23 mouse cellular contexts compared by ENCODE assay signal in the genomic region with DNA sequence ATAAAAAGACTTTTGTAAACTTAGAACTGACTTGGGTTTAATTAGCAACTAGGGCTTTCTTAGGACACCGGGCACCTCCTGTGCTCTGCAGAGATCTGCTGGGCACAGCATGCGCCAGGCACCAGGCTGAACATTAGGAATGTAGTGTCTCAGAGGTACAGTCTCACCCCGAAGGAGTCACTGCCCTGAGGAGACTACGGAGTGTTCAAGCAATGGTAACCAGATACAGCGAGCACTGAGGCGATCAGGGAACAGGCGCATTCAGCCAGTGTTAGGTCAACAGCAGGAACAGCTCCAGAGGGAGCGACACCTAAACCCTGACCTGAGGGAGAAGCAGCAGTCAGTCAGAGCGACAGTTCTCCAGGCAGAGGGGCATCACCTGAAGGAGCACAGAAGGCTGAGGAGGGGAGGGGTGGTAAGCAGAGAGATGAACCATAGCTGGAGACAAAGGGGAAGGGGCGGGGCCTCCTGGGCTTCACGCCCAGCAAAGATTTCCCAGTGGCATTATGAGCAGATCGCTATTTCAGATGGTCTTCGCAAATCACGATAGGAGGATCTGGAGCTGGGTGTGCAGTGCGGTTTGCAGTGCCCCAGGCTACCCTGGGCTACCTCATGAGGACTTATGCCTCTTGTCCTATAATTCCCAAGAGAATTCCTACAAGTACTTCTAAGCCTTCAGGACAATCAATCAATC.
DNase-seq lines count a peak whose midpoint lies in the region; ATAC-seq and TF ChIP-seq lines count a peak whose summit lies in the region.
"Had no signal": no experiment of that assay in that cellular context is flagged by ENCODE, and none has a peak within 500 bp of the region (broad histone marks: within the 10 kb centered on the region; RNA-seq: fewer than 3 reads in every experiment).

No protein-coding gene starts in this region.

- TF ChIP-seq EP300 in stomach, postnatal 0 days (optimal IDR thresholded peaks at IDR 0.05), result no peak

- H3K27me3 ChIP-seq in hindbrain, embryonic 11.5 days (ENCODE audit: control insufficient read depth, insufficient read depth, low read length), result no peaks in the 10 kb centered on the region
- no peaks in the 10 kb centered on the region for H3K27me3 ChIP-seq in hindbrain, postnatal 0 days (ENCODE audit: insufficient read depth, low read length)
- H3K27me3 ChIP-seq in embryonic facial prominence, embryonic 15.5 days, result no peaks in the 10 kb centered on the region
- H3K27me3 ChIP-seq in kidney, embryonic 15.5 days, result no peaks in the 10 kb centered on the region
- no peaks in the 10 kb centered on the region for H3K27me3 ChIP-seq in stomach, postnatal 0 days (ENCODE audit: control insufficient read depth, insufficient read depth, low read length)
- H3K27me3 ChIP-seq: CH12.LX; hindbrain, embryonic 13.5 days; limb, embryonic 13.5 days; midbrain, embryonic 13.5 days had no signal

- no peak for ATAC-seq in hindbrain, embryonic 11.5 days (ENCODE audit: low FRiP score)
- ATAC-seq in hindbrain, postnatal 0 days, result no peak
- peak; percentile 51; the same call in 1 of the 2 replicates for ATAC-seq in embryonic facial prominence, embryonic 15.5 days (ENCODE audit: insufficient number of reproducible peaks, low FRiP score, low TSS enrichment, low read depth)
- peak; percentile 91 for ATAC-seq in kidney, embryonic 15.5 days (replicated peaks; ENCODE audit: low FRiP score)
- ATAC-seq in stomach, postnatal 0 days (ENCODE audit: low FRiP score, low TSS enrichment), result peak; percentile 40; the same call in 1 of the 2 replicates
- ATAC-seq: forebrain, postnatal 0 days; intestine, embryonic 15.5 days; midbrain, embryonic 13.5 days had no signal

- H3K36me3 ChIP-seq in hindbrain, embryonic 11.5 days (ENCODE audit: control insufficient read depth, insufficient read depth, low read length), result no peaks in the 10 kb centered on the region
- peaks cover 15% of the 10 kb centered on the region; the same call in 1 of the 2 replicates for H3K36me3 ChIP-seq in hindbrain, postnatal 0 days (ENCODE audit: insufficient read depth, low read length)
- H3K36me3 ChIP-seq in embryonic facial prominence, embryonic 15.5 days, result 0 out of 2 replicates have a peak, but pooled peaks cover 6% of the 10 kb centered on the region
- 0 out of 2 replicates have a peak, but pooled peaks cover 4% of the 10 kb centered on the region for H3K36me3 ChIP-seq in kidney, embryonic 15.5 days
- no peaks in the 10 kb centered on the region for H3K36me3 ChIP-seq in stomach, postnatal 0 days (ENCODE audit: control insufficient read depth, insufficient read depth, low read length)
- H3K36me3 ChIP-seq: intestine, embryonic 15.5 days; limb, embryonic 13.5 days had no signal

- no peak overlapping the region for H3K4me3 ChIP-seq in hindbrain, embryonic 11.5 days (ENCODE audit: low read depth, low read length)
- H3K4me3 ChIP-seq in hindbrain, postnatal 0 days (ENCODE audit: low read length), result no peak overlapping the region
- H3K4me3 ChIP-seq in embryonic facial prominence, embryonic 15.5 days (replicated peaks), result no peak overlapping the region
- H3K4me3 ChIP-seq in kidney, embryonic 15.5 days (replicated peaks), result no peak overlapping the region; the same call in 1 of the 2 replicates
- no peak overlapping the region for H3K4me3 ChIP-seq in stomach, postnatal 0 days (ENCODE audit: low read depth, low read length)
- H3K4me3 ChIP-seq: erythroblast, embryonic 14.5 days; gastrocnemius, adult 2 months; heart, adult 2 months; hindbrain, embryonic 13.5 days; intestine, embryonic 15.5 days; limb, embryonic 13.5 days; midbrain, embryonic 13.5 days; myocyte had no signal

- H3K4me1 ChIP-seq in hindbrain, embryonic 11.5 days (replicated peaks; ENCODE audit: control insufficient read depth, insufficient read depth, low read length), result no peaks in the 10 kb centered on the region
- H3K4me1 ChIP-seq in hindbrain, postnatal 0 days (ENCODE audit: insufficient read depth, low read length), result no peaks in the 10 kb centered on the region
- peaks cover 11% of the 10 kb centered on the region for H3K4me1 ChIP-seq in embryonic facial prominence, embryonic 15.5 days
- peaks cover 6% of the 10 kb centered on the region; the same call in 1 of the 2 replicates for H3K4me1 ChIP-seq in kidney, embryonic 15.5 days
- no peaks in the 10 kb centered on the region for H3K4me1 ChIP-seq in stomach, postnatal 0 days (replicated peaks; ENCODE audit: control insufficient read depth, insufficient read depth)
- H3K4me1 ChIP-seq: intestine, embryonic 15.5 days; limb, embryonic 13.5 days; midbrain, embryonic 13.5 days had no signal

- no peak for TF ChIP-seq CTCF in hindbrain, postnatal 0 days (IDR thresholded peaks at IDR 0.05; ENCODE audit: low read depth)
- no peak for TF ChIP-seq CTCF in stomach, postnatal 0 days (IDR thresholded peaks at IDR 0.05; ENCODE audit: low read depth)

- WGBS in hindbrain, embryonic 11.5 days, result 73% methylated on average over 15 of the region's 15 CpGs
- WGBS in hindbrain, postnatal 0 days, result 75% methylated on average over 15 of the region's 15 CpGs
- 68% methylated on average over 15 of the region's 15 CpGs for WGBS in embryonic facial prominence, embryonic 15.5 days
- WGBS in kidney, embryonic 15.5 days, result 55% methylated on average over 15 of the region's 15 CpGs
- WGBS in stomach, postnatal 0 days, result 62% methylated on average over 15 of the region's 15 CpGs

- H3K9me3 ChIP-seq in hindbrain, embryonic 11.5 days (ENCODE audit: control insufficient read depth, low read length), result no peaks in the 10 kb centered on the region
- no peaks in the 10 kb centered on the region for H3K9me3 ChIP-seq in hindbrain, postnatal 0 days (ENCODE audit: low read length)
- H3K9me3 ChIP-seq in embryonic facial prominence, embryonic 15.5 days (replicated peaks), result no peaks in the 10 kb centered on the region
- H3K9me3 ChIP-seq in kidney, embryonic 15.5 days (replicated peaks), result no peaks in the 10 kb centered on the region
- no peaks in the 10 kb centered on the region for H3K9me3 ChIP-seq in stomach, postnatal 0 days (ENCODE audit: control insufficient read depth, low read length)
- H3K9me3 ChIP-seq: intestine, embryonic 15.5 days; limb, embryonic 13.5 days; midbrain, embryonic 13.5 days had no signal

- H3K4me2 ChIP-seq in hindbrain, embryonic 11.5 days (replicated peaks; ENCODE audit: low read depth, low read length), result no peak overlapping the region
- H3K4me2 ChIP-seq in hindbrain, postnatal 0 days (ENCODE audit: low read depth, low read length), result no peak overlapping the region
- no peak overlapping the region for H3K4me2 ChIP-seq in embryonic facial prominence, embryonic 15.5 days (replicated peaks)
- H3K4me2 ChIP-seq in kidney, embryonic 15.5 days, result peak overlapping the region; percentile 36
- no peak overlapping the region for H3K4me2 ChIP-seq in stomach, postnatal 0 days (replicated peaks; ENCODE audit: low read depth)
- H3K4me2 ChIP-seq: hindbrain, embryonic 13.5 days; intestine, embryonic 15.5 days; limb, embryonic 13.5 days; midbrain, embryonic 13.5 days had no signal

- H3K27ac ChIP-seq in hindbrain, embryonic 11.5 days (ENCODE audit: low read depth, low read length), result no peak overlapping the region
- no peak overlapping the region for H3K27ac ChIP-seq in hindbrain, postnatal 0 days
- H3K27ac ChIP-seq in embryonic facial prominence, embryonic 15.5 days (replicated peaks), result no peak overlapping the region
- no peak overlapping the region for H3K27ac ChIP-seq in kidney, embryonic 15.5 days
- no peak overlapping the region for H3K27ac ChIP-seq in stomach, postnatal 0 days (replicated peaks)
- H3K27ac ChIP-seq: gastrocnemius, adult 2 months; heart, adult 2 months; hindbrain, embryonic 13.5 days; intestine, embryonic 15.5 days; limb, embryonic 13.5 days; liver, embryonic 14.5 days; midbrain, embryonic 13.5 days had no signal

- peak; percentile 3 for DNase-seq in hindbrain, embryonic 11.5 days (ENCODE audit: low spot score)
- no peak for DNase-seq in hindbrain, postnatal 0 days (ENCODE audit: low spot score)
- DNase-seq in stomach, postnatal 0 days (ENCODE audit: low spot score), result no peak
- DNase-seq in right cerebral cortex, postnatal 10 days (ENCODE audit: low spot score in 2 of 2), result no peak
- no peak for DNase-seq in right cerebral cortex, postnatal 4 days
- DNase-seq: adrenal gland, postnatal 25 days; cerebellum, postnatal 14 days; embryo, embryonic 11 days; forebrain, postnatal 0 days; gastrocnemius, adult 2 months; heart, adult 2 months; layer of hippocampus, adult 9-11 months; retina, postnatal 1 day had no signal

- H3K9ac ChIP-seq in hindbrain, embryonic 11.5 days (ENCODE audit: low read depth, low read length), result no peak overlapping the region
- H3K9ac ChIP-seq in hindbrain, postnatal 0 days (replicated peaks; ENCODE audit: low read length), result no peak overlapping the region
- H3K9ac ChIP-seq in embryonic facial prominence, embryonic 15.5 days, result no peak overlapping the region
- no peak overlapping the region for H3K9ac ChIP-seq in kidney, embryonic 15.5 days
- H3K9ac ChIP-seq in stomach, postnatal 0 days (ENCODE audit: low read length), result no peak overlapping the region
- H3K9ac ChIP-seq: forebrain, postnatal 0 days; hindbrain, embryonic 13.5 days; intestine, embryonic 15.5 days; limb, embryonic 13.5 days; liver, embryonic 14.5 days; midbrain, embryonic 13.5 days had no signal

Comparison
In these comparisons a context has a peak if more than half of its experiments do, and no peak if none do; other contexts are left out.
1. ATAC-seq: peak in embryonic facial prominence, embryonic 15.5 days (single experiment), kidney, embryonic 15.5 days (single experiment) and stomach, postnatal 0 days (single experiment); none in hindbrain, embryonic 11.5 days (single experiment) and hindbrain, postnatal 0 days (single experiment).